Mouse (Mus musculus) layer of hippocampus, adult 2 months (tissue): ENCODE data around the gene Ntn5. TPM values are rescaled to one million over a fixed set of nuclear protein-coding genes. Genes with fewer than 3 reads are reported as not detected.

ENCODE experiments used
- DNase-seq, 2 experiments: peaks; one replicate each; pipeline ENCODE4 v3.0.0; 2022; ENCODE audit warnings: low spot score in 2 of 2
- H3K27ac ChIP-seq: fragments of 200-600 bp; 2 replicates; pipeline ENCODE4 v1.8.1; 2022
- H3K4me3 ChIP-seq: fragments of 200-600 bp; 2 replicates; pipeline ENCODE4 v1.8.1; 2022; ENCODE audit warnings: mild to moderate bottlenecking
- CTCF ChIP-seq: fragments of 200-600 bp; conservative IDR thresholded peaks from 2 replicates; pipeline ENCODE4 v1.8.1; 2022; ENCODE audit warnings: antibody characterized with exemption, mild to moderate bottlenecking, moderate library complexity
- long read RNA-seq, 2 experiments: library from polyadenylated mRNA; stranded (forward); transcript quantifications; one replicate each; pipeline ENCODE4 v2.0.0; 2021; ENCODE audit warnings: borderline mapping rate in 2 of 2
- total RNA-seq, 2 experiments: library from RNA; stranded (reverse); gene quantifications; 2 replicates each; pipeline ENCODE4 v1.2.3; 2021

Ntn5 gene
- 1 to 10 TPM; 6.3 to 9.3 TPM for total RNA-seq
- long read RNA-seq, experiment 1, partial matches to known transcripts, result 2 of 5 reads
- long read RNA-seq, experiment 1, other reads (novel, unspliced or antisense), result 1 of 5 reads
- long read RNA-seq, experiment 2, partial matches to known transcripts, result 3 of 11 reads
- long read RNA-seq, experiment 2, other reads (novel, unspliced or antisense), result 4 of 11 reads

GRCm38 (mm10) chr7:45683396-45684050 lies at the start of gene Ntn5:
Ntn5 (plus strand) TSS chr7:45684022.
- DNase-seq, result no peak
- Histone ChIP-seq H3K27ac (peak within 1 kb of the TSS; percentile 84), H3K4me3 (peak within 1 kb of the TSS; percentile 1; the same call in 1 of the 2 replicates)
- no peak for TF ChIP-seq CTCF

- no peak overlapping the region for H3K4me3 ChIP-seq
- no peak overlapping the region for H3K27ac ChIP-seq
- no peak for TF ChIP-seq CTCF
- no peak for DNase-seq
Measured at GRCm38 (mm10) chr7:45634946-45635681, 48.7 kb upstream of the Ntn5 start.

DNA sequence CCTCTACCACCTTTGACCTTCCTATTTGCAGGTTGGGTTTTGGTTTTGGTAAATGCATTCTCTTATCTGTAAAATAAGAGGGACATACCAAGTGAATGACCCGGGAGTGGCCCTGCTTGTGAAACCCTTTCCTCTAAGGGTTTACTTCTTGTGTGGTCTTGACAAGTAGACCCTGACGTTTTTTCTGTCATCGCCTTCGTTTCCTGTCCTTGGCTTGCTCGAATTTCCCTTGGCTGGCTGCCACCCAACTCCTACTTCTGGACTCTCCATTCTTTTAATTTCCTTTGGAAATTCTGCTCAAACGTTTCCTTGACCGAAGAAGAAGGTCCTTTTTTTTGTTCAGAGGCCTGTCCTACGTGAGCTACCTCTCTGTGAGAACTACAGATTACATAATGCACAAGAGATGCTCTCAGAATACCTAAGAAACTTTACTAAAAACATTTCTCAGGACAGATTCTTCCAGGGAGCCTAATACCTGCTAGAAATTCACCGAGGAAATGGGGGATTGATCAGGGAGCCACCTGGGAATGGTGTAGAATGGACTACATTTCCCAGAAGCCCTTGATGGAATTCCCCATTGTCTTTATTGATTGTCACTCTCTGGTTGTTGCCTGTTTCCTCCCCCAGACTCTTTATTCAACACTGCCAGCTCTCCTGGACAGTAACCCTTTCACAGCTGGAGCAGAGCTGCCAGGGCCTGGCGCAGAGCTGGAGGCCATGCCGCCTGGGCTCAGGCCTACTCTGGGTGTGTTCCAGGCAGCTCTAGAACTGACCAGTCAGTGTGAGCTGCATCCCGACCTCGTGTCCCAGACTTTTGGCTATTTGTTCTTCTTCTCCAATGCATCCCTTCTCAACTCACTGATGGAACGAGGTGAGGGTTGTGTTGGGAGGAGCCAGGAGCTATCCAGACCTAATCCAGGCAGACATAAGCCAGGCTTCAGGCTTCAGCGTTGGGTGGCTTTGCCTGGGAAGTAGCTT lies 47.8 kb upstream of the Ntn5 start:
- DNase-seq, result no peak
- TF ChIP-seq CTCF, result no peak
- H3K4me3 ChIP-seq, result no peak overlapping the region
- H3K27ac ChIP-seq, result 0 out of 2 replicates have a peak overlapping the region, but pooled peaks have one; percentile 18

- TF ChIP-seq CTCF, result no peak
- Histone ChIP-seq H3K4me3 (peak overlapping the region; percentile 45; the same call in 1 of the 2 replicates), H3K27ac (no peak overlapping the region)
- no peak for DNase-seq
Measured at GRCm38 (mm10) chr7:45637710-45638109, 46.1 kb upstream of the Ntn5 start.

GRCm38 (mm10) chr7:45638623-45639401 lies 45.0 kb upstream of the Ntn5 start:
- Histone ChIP-seq H3K4me3 (peak overlapping the region; percentile 45), H3K27ac (peak overlapping the region; percentile 63)
- TF ChIP-seq CTCF, result 0 out of 2 replicates have a peak, but pooled peaks have one; percentile 19
- DNase-seq, result peak; percentile 94 to 98

GRCm38 (mm10) chr7:45639561-45640027 lies 44.2 kb upstream of the Ntn5 start, which contains the start of gene Mamstr:
Mamstr (plus strand) TSS chr7:45639977.
- Histone ChIP-seq H3K27ac (peak within 1 kb of the TSS; percentile 14; the same call in 1 of the 2 replicates), H3K4me3 (no peak within 1 kb of the TSS)
- no peak for DNase-seq
- no peak for TF ChIP-seq CTCF

- Histone ChIP-seq H3K27ac (peak overlapping the region; percentile 14; the same call in 1 of the 2 replicates), H3K4me3 (no peak overlapping the region)
- no peak for TF ChIP-seq CTCF
- DNase-seq, result no peak
Measured at GRCm38 (mm10) chr7:45640191-45640957, 43.4 kb upstream of the Ntn5 start.

- no peak for TF ChIP-seq CTCF
- H3K4me3 ChIP-seq, result no peak overlapping the region
- H3K27ac ChIP-seq, result 0 out of 2 replicates have a peak overlapping the region, but pooled peaks have one; percentile 7
- no peak for DNase-seq
Measured at GRCm38 (mm10) chr7:45641391-45642040, 42.3 kb upstream of the Ntn5 start.

DNA sequence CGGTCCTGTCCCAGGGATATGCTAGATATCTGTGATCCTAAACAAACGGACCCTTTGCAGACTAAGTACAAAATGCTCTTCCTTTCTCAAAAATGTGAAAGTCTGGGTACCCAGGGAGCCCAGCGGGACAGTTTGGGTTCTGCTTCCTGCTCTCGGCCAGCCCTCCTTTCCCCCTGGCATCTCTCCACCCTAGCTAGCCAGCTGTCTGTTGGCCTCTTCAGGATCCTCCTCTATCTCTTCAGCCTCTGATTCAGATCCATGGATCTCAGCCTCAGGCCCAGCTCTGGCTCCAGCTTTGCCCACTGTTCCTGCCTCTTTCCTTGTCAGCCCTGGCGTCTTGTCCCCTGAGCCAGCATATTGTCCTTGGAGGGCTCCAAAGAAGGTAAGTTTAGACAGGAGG lies 41.7 kb upstream of the Ntn5 start:
- Histone ChIP-seq H3K4me3 (no peak overlapping the region), H3K27ac (0 out of 2 replicates have a peak overlapping the region, but pooled peaks have one; percentile 7)
- no peak for TF ChIP-seq CTCF
- DNase-seq, result no peak
